Mouse (Mus musculus): ENCODE results near the gene Fip1l1.

The Fip1l1 gene

GRCm38 (mm10) chr5:74535240-74536021 lies at the start of gene Fip1l1:
Gene Fip1l1 (plus strand): TSS chr5:74535449.
- peak; percentile 93 for DNase-seq (ENCODE audit: extremely low spot score, low read depth, low spot score)

- no peak for DNase-seq (ENCODE audit: extremely low spot score, low read depth, low spot score)
These were observed 42.5 kb upstream of the Fip1l1 start for GRCm38 (mm10) chr5:74492705-74493104.

- no peak for DNase-seq (ENCODE audit: extremely low spot score, low read depth, low spot score)
These were observed 23.6 kb upstream of the Fip1l1 start for GRCm38 (mm10) chr5:74511686-74512085.

- DNase-seq (ENCODE audit: extremely low spot score, low read depth, low spot score): no peak
These were observed 8.2 kb upstream of the Fip1l1 start for GRCm38 (mm10) chr5:74527025-74527424.

GRCm38 (mm10) chr5:74530785-74531184 lies 4.5 kb upstream of the Fip1l1 start:
- DNase-seq (ENCODE audit: extremely low spot score, low read depth, low spot score): no peak

- peak; percentile 71 for DNase-seq (ENCODE audit: extremely low spot score, low read depth, low spot score)
These were observed 3.5 kb upstream of the Fip1l1 start, which contains the start of gene Scfd2 for GRCm38 (mm10) chr5:74531630-74532280. Gene Scfd2 (minus strand): TSS chr5:74531759.

- no peak for DNase-seq (ENCODE audit: extremely low spot score, low read depth, low spot score)
These were observed 1.1 kb downstream of the Fip1l1 start for GRCm38 (mm10) chr5:74536180-74536947.

- DNase-seq (ENCODE audit: extremely low spot score, low read depth, low spot score): no peak
These were observed 10.4 kb downstream of the Fip1l1 start for GRCm38 (mm10) chr5:74545606-74546005.

- no peak for DNase-seq (ENCODE audit: extremely low spot score, low read depth, low spot score)
These were observed 14.3 kb downstream of the Fip1l1 start for GRCm38 (mm10) chr5:74549566-74549965.

GRCm38 (mm10) chr5:74561151-74561550 lies 25.9 kb downstream of the Fip1l1 start:
- DNase-seq (ENCODE audit: extremely low spot score, low read depth, low spot score): no peak

- DNase-seq (ENCODE audit: extremely low spot score, low read depth, low spot score): no peak
These were observed 36.5 kb downstream of the Fip1l1 start for GRCm38 (mm10) chr5:74571767-74572166.

- DNase-seq (ENCODE audit: extremely low spot score, low read depth, low spot score): no peak
These were observed 53.9 kb downstream of the Fip1l1 start for GRCm38 (mm10) chr5:74589133-74589532.

- no peak for DNase-seq (ENCODE audit: extremely low spot score, low read depth, low spot score)
These were observed 56.2 kb downstream of the Fip1l1 start for GRCm38 (mm10) chr5:74591413-74591812.

- DNase-seq (ENCODE audit: extremely low spot score, low read depth, low spot score): peak; percentile 62
These were observed 57.9 kb downstream of the Fip1l1 start for GRCm38 (mm10) chr5:74593147-74593546.

GRCm38 (mm10) chr5:74600010-74600409 lies 64.8 kb downstream of the Fip1l1 start:
- DNase-seq (ENCODE audit: extremely low spot score, low read depth, low spot score): no peak

GRCm38 (mm10) chr5:74601171-74601570 lies 65.9 kb downstream of the Fip1l1 start:
- no peak for DNase-seq (ENCODE audit: extremely low spot score, low read depth, low spot score)

- DNase-seq (ENCODE audit: extremely low spot score, low read depth, low spot score): no peak
These were observed 66.7 kb downstream of the Fip1l1 start for GRCm38 (mm10) chr5:74601965-74602364.

- no peak for DNase-seq (ENCODE audit: extremely low spot score, low read depth, low spot score)
These were observed 67.1 kb downstream of the Fip1l1 start for GRCm38 (mm10) chr5:74602371-74602770.

- DNase-seq (ENCODE audit: extremely low spot score, low read depth, low spot score): no peak
These were observed 68.1 kb downstream of the Fip1l1 start for GRCm38 (mm10) chr5:74603306-74603705.

GRCm38 (mm10) chr5:74606213-74606612 lies 71.0 kb downstream of the Fip1l1 start:
- DNase-seq (ENCODE audit: extremely low spot score, low read depth, low spot score): no peak

GRCm38 (mm10) chr5:74610511-74610910 lies 75.3 kb downstream of the Fip1l1 start:
- DNase-seq (ENCODE audit: extremely low spot score, low read depth, low spot score): no peak

- DNase-seq (ENCODE audit: extremely low spot score, low read depth, low spot score): no peak
These were observed 77.5 kb downstream of the Fip1l1 start for GRCm38 (mm10) chr5:74612713-74613112.
